26 mouse cellular contexts compared by ENCODE assay signal in the genomic region with DNA sequence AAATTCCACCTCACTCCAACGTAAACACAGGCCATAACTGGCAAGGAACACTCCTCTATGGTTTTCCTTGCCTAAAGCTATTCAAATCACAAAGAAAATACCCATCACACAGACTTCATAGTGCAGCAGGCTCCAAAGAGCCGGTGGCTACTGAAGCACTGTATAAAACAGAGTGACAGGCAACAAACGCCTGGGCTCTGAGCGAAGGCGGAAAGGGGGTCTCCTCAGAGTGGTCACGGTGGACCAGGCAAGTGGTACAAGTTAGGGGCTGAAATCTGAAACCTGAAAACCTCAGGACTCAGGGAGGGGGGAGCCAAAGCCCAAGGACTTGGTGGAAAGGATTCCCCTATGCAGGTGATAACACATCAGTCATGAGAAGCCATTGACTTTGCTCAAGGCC.
DNase-seq lines count a peak whose midpoint lies in the region; ATAC-seq lines count a peak whose summit lies in the region.
"Had no signal": no experiment of that assay in that cellular context is flagged by ENCODE, and none has a peak within 500 bp of the region (broad histone marks: within the 10 kb centered on the region; RNA-seq: fewer than 3 reads in every experiment).

No protein-coding gene starts in this region.

- 63% methylated on average over 6 of the region's 6 CpGs for WGBS in hindbrain, embryonic 13.5 days
- 65% methylated on average over 6 of the region's 6 CpGs for WGBS in hindbrain, embryonic 14.5 days
- 26% methylated on average over 6 of the region's 6 CpGs for WGBS in kidney, embryonic 15.5 days
- WGBS in midbrain, embryonic 13.5 days: 74% methylated on average over 6 of the region's 6 CpGs
- 67% methylated on average over 6 of the region's 6 CpGs for WGBS in midbrain, embryonic 10.5 days

- H3K9ac ChIP-seq in hindbrain, embryonic 13.5 days: no peak overlapping the region
- no peak overlapping the region for H3K9ac ChIP-seq in hindbrain, embryonic 14.5 days
- no peak overlapping the region for H3K9ac ChIP-seq in kidney, embryonic 15.5 days
- no peak overlapping the region for H3K9ac ChIP-seq in midbrain, embryonic 13.5 days (replicated peaks)
- H3K9ac ChIP-seq: forebrain, embryonic 13.5 days; heart, embryonic 13.5 days; intestine, embryonic 15.5 days had no signal

- H3K4me2 ChIP-seq in hindbrain, embryonic 13.5 days: no peak overlapping the region
- no peak overlapping the region for H3K4me2 ChIP-seq in hindbrain, embryonic 14.5 days (replicated peaks)
- H3K4me2 ChIP-seq in kidney, embryonic 15.5 days: no peak overlapping the region
- no peak overlapping the region for H3K4me2 ChIP-seq in midbrain, embryonic 13.5 days (replicated peaks)
- H3K4me2 ChIP-seq: forebrain, embryonic 13.5 days; heart, embryonic 13.5 days; intestine, embryonic 15.5 days had no signal

- H3K4me3 ChIP-seq in hindbrain, embryonic 13.5 days: no peak overlapping the region
- no peak overlapping the region for H3K4me3 ChIP-seq in hindbrain, embryonic 14.5 days (replicated peaks; ENCODE audit: low read length)
- H3K4me3 ChIP-seq in kidney, embryonic 15.5 days (replicated peaks): no peak overlapping the region
- no peak overlapping the region for H3K4me3 ChIP-seq in midbrain, embryonic 13.5 days (replicated peaks)
- H3K4me3 ChIP-seq in midbrain, embryonic 10.5 days: no peak overlapping the region
- H3K4me3 ChIP-seq: forebrain, embryonic 10.5 days; forebrain, embryonic 13.5 days; heart, adult 2 months; heart, embryonic 10.5 days; heart, embryonic 13.5 days; intestine, embryonic 15.5 days had no signal

- peak; percentile 42 for DNase-seq in embryo, embryonic 11 days
- DNase-seq in embryo, embryonic 10.5 days (ENCODE audit: low spot score): no peak
- DNase-seq in hindbrain, embryonic 14.5 days (ENCODE audit: low spot score): no peak
- DNase-seq in kidney, postnatal 14 days: no peak
- no peak for DNase-seq in midbrain, embryonic 10.5 days (ENCODE audit: low spot score)
- DNase-seq: adrenal gland, adult 8-10 months; adrenal gland, postnatal 25 days; cerebellum, adult 11-12 months; cerebellum, adult 8-10 months; cerebellum, postnatal 10 days; cerebellum, postnatal 36 days; gastrocnemius, postnatal 25 days; heart, adult 2 months; heart, postnatal 14 days; heart, postnatal 4 days; kidney, adult 11 months had no signal

- 0 out of 2 replicates have a peak overlapping the region, but pooled peaks have one; percentile 35 for H3K27ac ChIP-seq in hindbrain, embryonic 13.5 days
- H3K27ac ChIP-seq in hindbrain, embryonic 14.5 days: no peak overlapping the region
- H3K27ac ChIP-seq in kidney, embryonic 15.5 days: no peak overlapping the region
- 0 out of 2 replicates have a peak overlapping the region, but pooled peaks have one; percentile 20 for H3K27ac ChIP-seq in midbrain, embryonic 13.5 days
- no peak overlapping the region for H3K27ac ChIP-seq in midbrain, embryonic 10.5 days (replicated peaks)
- H3K27ac ChIP-seq: forebrain, embryonic 10.5 days; forebrain, embryonic 13.5 days; heart, adult 2 months; heart, embryonic 10.5 days; heart, embryonic 13.5 days; intestine, embryonic 15.5 days had no signal

- H3K36me3 ChIP-seq in hindbrain, embryonic 13.5 days: 0 out of 2 replicates have a peak, but pooled peaks cover 2% of the 10 kb centered on the region
- H3K36me3 ChIP-seq in hindbrain, embryonic 14.5 days (replicated peaks; ENCODE audit: control insufficient read depth, insufficient read depth): no peaks in the 10 kb centered on the region
- H3K36me3 ChIP-seq in kidney, embryonic 15.5 days: no peaks in the 10 kb centered on the region
- H3K36me3 ChIP-seq in midbrain, embryonic 13.5 days: no peaks in the 10 kb centered on the region
- peaks cover 13% of the 10 kb centered on the region for H3K36me3 ChIP-seq in midbrain, embryonic 10.5 days
- H3K36me3 ChIP-seq: intestine, embryonic 15.5 days had no signal

- H3K9me3 ChIP-seq in hindbrain, embryonic 13.5 days: no peaks in the 10 kb centered on the region
- H3K9me3 ChIP-seq in hindbrain, embryonic 14.5 days (ENCODE audit: control insufficient read depth, low read length): no peaks in the 10 kb centered on the region
- no peaks in the 10 kb centered on the region for H3K9me3 ChIP-seq in kidney, embryonic 15.5 days (replicated peaks)
- H3K9me3 ChIP-seq in midbrain, embryonic 13.5 days: no peaks in the 10 kb centered on the region
- no peaks in the 10 kb centered on the region for H3K9me3 ChIP-seq in midbrain, embryonic 10.5 days (replicated peaks)
- H3K9me3 ChIP-seq: forebrain, embryonic 10.5 days; forebrain, embryonic 13.5 days; heart, embryonic 10.5 days; heart, embryonic 13.5 days; intestine, embryonic 15.5 days had no signal

- ATAC-seq in hindbrain, embryonic 13.5 days (ENCODE audit: low FRiP score): no peak
- ATAC-seq in hindbrain, embryonic 14.5 days (ENCODE audit: low FRiP score): no peak
- peak; percentile 65; the same call in 1 of the 2 replicates for ATAC-seq in kidney, embryonic 15.5 days (replicated peaks; ENCODE audit: low FRiP score)
- 0 out of 2 replicates have a peak, but pooled peaks have one; percentile 20 for ATAC-seq in midbrain, embryonic 13.5 days
- ATAC-seq: activated CD4-positive, CD25-positive, alpha-beta regulatory T cell, adult 4 months; forebrain, embryonic 13.5 days; forebrain, embryonic 16.5 days; intestine, embryonic 15.5 days had no signal

- H3K4me1 ChIP-seq in hindbrain, embryonic 13.5 days (replicated peaks): peaks cover 32% of the 10 kb centered on the region
- H3K4me1 ChIP-seq in hindbrain, embryonic 14.5 days (replicated peaks; ENCODE audit: control insufficient read depth, insufficient read depth, low read length): peaks cover 9% of the 10 kb centered on the region; the same call in 1 of the 2 replicates
- peaks cover 15% of the 10 kb centered on the region for H3K4me1 ChIP-seq in kidney, embryonic 15.5 days
- peaks cover 13% of the 10 kb centered on the region for H3K4me1 ChIP-seq in midbrain, embryonic 13.5 days (replicated peaks)
- peaks cover 30% of the 10 kb centered on the region for H3K4me1 ChIP-seq in midbrain, embryonic 10.5 days

- no peaks in the 10 kb centered on the region for H3K27me3 ChIP-seq in hindbrain, embryonic 13.5 days
- no peaks in the 10 kb centered on the region for H3K27me3 ChIP-seq in hindbrain, embryonic 14.5 days (ENCODE audit: control insufficient read depth, insufficient read depth, low read length)
- H3K27me3 ChIP-seq in kidney, embryonic 15.5 days: no peaks in the 10 kb centered on the region
- no peaks in the 10 kb centered on the region for H3K27me3 ChIP-seq in midbrain, embryonic 13.5 days
- no peaks in the 10 kb centered on the region for H3K27me3 ChIP-seq in midbrain, embryonic 10.5 days (ENCODE audit: low read depth, poor library complexity, severe bottlenecking)
- H3K27me3 ChIP-seq: forebrain, embryonic 13.5 days; heart, embryonic 13.5 days; intestine, embryonic 15.5 days had no signal

Comparison
In these comparisons a context has a peak if more than half of its experiments do, and no peak if none do; other contexts are left out.
1. H3K27ac ChIP-seq: peak in hindbrain, embryonic 13.5 days (single experiment) and midbrain, embryonic 13.5 days (single experiment); none in hindbrain, embryonic 14.5 days (single experiment), kidney, embryonic 15.5 days (single experiment) and midbrain, embryonic 10.5 days (single experiment).
2. ATAC-seq: peak in kidney, embryonic 15.5 days (single experiment) and midbrain, embryonic 13.5 days (single experiment); none in hindbrain, embryonic 13.5 days (single experiment) and hindbrain, embryonic 14.5 days (single experiment).